Mouse (Mus musculus) fibroblast of lung, adult 2 months (primary cell): ENCODE measurements around the gene Dcakd.
A peak's percentile ranks its signal among the peaks of the same experiment; 100 is the strongest.
"Not testable (repeated sequence)": the region's sequence is repeated elsewhere in the genome, so short reads cannot be mapped to it uniquely, and the experiment has no call there.

Experiments used
- DNase-seq: peaks from one replicate; pipeline ENCODE4 v3.0.0-alpha.2; 2011; ENCODE audit warnings: low read depth

Dcakd gene

DNA sequence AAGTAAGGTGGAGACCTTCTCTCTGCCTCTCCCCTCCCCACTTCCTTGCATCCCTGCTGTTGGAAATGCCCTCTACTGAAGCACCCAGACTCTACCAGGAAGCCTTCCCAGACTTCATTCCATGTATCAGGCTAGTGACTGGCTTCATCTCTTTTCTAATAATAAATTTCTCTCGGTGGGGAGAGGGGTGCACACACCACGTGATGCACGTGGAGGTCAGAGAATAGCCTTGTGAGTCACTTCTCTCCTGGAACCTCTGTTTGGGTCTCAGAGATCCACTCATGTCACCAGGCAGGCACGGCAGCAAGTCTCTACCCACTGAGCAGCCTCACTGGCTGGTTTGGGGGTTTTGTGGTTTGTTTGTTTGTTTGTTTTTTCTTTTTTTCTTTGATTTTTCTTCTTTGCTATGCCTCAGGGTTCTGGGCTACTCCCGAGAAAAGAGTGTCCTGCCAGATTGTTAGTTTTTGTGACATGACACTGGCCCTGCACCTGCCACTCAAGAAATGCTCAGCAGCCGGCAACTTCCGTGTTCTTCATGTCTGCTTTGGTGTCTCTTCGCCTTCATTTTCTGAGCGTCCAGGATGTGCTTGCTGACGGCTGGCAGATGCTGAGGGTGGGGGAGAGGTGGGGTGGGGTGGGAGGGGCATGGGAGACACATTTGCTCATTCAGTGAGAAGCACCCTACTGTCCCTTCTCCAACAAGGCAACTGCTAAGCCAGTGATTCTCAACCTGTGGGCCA, 46.8 kb downstream of the Dcakd start:
- DNase-seq = no peak

GRCm38 (mm10) chr11:102978052-102978666, 50.0 kb downstream of the Dcakd start:
- DNase-seq = no peak

DNA sequence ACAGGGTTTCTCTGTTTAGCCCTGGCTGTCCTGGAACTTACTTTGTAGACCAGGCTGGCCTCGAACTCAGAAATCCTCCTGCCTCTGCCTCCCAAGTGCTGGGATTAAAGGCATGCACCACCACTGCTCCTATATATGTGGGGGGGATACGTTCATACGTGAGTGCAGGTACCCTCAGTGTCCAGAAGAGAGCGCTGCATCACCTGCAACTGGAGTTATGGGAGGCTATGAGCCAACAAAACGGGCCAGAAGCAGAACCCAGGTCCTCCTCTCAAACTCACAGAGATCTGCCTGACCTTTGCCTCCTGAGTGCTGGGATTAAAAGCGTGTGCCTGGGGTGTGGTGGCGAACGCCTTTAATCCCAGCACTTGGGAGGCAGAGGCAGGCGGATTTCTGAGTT, 52.2 kb downstream of the Dcakd start:
- DNase-seq = not testable (repeated sequence)

GRCm38 (mm10) chr11:102972326-102972725, 55.8 kb downstream of the Dcakd start:
- DNase-seq = no peak

DNA sequence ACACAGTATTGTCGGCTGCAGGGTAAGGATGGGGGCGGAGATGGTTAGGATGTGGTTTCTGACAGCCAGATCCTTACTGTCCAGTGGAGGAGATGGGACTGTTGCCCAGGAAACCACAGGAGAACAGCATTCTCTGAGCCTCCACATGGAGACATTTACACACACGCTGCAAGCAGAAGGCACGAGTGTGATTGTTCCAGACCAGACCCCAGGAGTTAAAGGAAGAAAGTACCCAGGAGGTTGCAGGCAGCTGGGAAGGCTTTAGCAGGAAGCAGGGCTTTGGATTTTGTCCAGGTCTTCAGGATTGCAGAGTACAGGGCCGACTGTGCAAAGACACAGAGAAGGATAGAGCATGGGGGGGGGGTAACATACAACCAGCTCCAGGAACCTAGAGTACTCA, 56.5 kb downstream of the Dcakd start:
- DNase-seq = no peak

GRCm38 (mm10) chr11:102964547-102965091, 63.5 kb downstream of the Dcakd start:
- DNase-seq = no peak

GRCm38 (mm10) chr11:102963855-102964546, 64.1 kb downstream of the Dcakd start:
- DNase-seq = no peak

DNA sequence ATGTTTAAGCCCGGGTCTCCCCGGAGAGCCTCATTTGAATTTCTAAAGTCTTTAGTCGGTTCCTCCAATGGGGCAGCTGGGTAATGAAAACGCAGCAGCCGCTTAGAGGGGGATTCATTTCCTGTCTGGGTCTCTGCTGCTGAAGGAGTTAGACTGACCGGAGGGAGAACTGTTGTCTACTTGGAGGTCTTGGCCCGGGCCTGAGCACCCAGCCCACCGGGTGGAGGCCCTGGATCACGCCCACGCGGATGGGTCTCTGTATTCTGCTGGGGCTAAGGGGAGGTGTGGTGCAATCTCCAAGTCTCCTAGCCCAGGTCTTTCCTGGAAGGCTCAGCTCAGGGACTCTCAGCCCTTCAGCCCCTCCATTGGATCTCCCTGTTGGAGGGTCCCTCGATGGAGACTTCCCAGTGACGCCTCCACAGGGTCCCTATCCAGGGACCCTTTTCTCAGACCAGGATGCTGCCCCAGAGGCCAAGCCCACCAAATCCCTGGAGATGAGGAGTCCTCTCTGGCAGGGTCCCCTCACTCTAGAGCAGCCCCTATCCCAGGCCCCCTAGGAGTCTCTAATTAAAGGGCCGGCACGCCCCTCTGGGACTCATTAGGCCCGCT, 64.8 kb downstream of the Dcakd start:
- no peak for DNase-seq

- DNase-seq = no peak
Observed at GRCm38 (mm10) chr11:102962861-102963245, 65.3 kb downstream of the Dcakd start.

- no peak for DNase-seq
Observed at GRCm38 (mm10) chr11:102961082-102961481, 67.1 kb downstream of the Dcakd start.

- DNase-seq = no peak
Observed at GRCm38 (mm10) chr11:102958870-102959269, 69.3 kb downstream of the Dcakd start.

DNA sequence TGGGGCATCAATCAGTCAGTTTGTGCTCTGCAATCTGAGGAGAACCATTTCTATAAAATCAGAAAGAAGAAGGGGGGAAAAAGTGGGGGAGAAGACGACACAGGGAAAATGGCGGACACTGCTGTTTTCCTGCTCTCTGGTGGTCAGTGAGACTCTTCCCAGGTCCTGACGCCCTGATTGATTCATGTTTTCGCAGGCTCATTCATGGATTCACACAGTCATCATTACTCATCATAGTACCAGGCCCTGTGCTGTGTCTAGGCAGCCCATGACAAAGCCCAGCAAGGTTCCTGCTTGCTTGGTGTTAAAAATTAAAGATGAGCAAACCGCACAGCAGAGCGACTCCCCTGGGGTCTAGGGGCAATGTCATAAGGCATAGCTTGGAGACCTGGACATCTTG, 69.7 kb downstream of the Dcakd start:
- DNase-seq = no peak

DNA sequence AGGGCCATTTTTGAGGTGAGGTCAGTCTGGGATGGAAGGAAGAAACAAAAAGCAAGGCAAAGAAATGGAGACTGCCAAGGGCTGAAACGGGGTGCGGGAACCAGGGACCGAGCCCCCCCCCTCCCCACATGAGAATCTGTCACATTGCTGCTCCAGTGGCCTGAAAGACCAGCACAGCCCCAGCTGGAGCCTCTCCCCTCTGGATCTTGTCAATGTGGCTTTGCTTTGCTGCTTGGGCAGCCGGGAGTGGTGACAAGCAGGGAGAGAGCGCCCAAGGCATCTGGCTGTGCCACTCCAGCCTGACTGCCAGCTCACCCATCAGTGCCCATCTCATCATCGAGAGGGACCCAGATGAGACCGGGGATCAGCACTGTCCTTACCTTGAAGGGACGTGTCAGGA, 70.4 kb downstream of the Dcakd start:
- DNase-seq = no peak

GRCm38 (mm10) chr11:102956962-102957614, 71.0 kb downstream of the Dcakd start:
- DNase-seq = no peak

- DNase-seq = no peak
Observed at GRCm38 (mm10) chr11:102952922-102953321, 75.2 kb downstream of the Dcakd start.

- DNase-seq = no peak
Observed at GRCm38 (mm10) chr11:102948043-102948961, 79.8 kb downstream of the Dcakd start.

DNA sequence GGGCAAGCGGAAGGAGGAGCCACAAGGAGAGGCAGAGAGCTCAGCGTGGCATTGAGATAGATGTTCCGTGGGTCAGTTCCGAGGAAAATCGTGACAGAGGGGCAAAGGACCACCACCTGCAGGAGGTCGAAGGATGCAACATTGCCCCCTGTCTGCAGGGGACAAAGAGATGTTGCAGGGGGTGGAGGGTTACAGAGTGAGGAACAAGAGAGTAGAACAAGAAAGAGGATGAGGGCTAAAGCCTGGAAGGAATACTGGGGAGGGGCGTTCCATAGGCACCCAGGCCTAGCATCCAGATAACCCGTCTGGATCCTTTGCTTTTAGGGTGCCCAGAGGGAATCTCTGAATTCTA, 81.2 kb downstream of the Dcakd start:
- no peak for DNase-seq

GRCm38 (mm10) chr11:102946265-102946991, 81.7 kb downstream of the Dcakd start, which contains the start of gene C1ql1:
Gene C1ql1, minus strand, starts transcription at chr11:102946688.
- DNase-seq = peak; percentile 30

DNA sequence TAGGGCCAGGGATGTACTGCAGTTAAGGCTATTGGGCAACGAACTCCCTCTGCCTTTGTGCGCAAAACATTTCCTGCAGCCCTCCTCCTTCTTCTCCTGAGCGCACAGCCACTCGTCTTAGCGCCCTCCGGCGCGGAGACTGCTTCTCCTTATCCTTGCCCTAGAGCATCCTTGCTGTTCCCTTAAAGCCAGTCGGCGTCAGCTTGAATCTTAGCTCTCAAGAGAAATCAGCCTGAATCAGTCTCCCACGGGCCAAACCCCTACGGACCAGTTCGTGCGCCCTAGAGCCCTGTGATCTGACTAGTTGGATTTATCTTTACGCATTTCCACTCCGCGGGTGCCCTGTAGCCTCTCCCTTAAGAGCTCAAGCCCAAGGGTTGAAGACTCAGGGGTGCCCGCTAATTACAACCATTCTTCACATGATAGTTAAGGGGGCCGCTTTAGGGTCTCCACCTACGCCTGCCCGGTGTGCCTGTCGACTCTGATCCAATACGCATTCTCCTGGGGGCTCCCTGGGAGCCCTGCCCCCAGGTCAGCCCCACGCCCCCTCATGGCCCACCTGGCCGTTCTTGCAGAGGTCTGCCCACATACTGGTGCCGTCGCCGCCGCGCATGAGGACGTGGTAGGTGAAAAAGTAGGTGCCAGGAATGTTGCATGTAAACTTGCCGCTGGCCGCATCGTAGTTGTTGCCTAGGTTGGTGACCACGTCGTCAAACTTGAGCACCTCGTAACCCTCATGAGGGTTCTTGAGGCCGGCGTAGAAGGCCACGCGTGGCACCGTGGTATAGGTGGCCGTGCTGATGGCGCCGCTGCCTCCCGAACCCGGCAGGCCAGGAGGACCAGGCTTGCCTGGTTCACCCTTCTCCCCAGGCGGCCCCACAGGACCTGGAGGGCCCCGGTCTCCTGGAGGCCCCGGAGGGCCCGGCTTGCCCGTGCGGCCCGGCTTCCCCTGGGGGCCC, 82.5 kb downstream of the Dcakd start:
- DNase-seq = no peak
